ENCODE assay signal across 8 mouse cellular contexts in genomic region chr3:84258518-84259031, GRCm38 (mm10). TPM values are rescaled to one million over a fixed set of nuclear protein-coding genes. Genes with fewer than 3 reads are reported as not detected.
A peak's percentile ranks its signal among the peaks of the same experiment; 100 is the strongest.
DNase-seq lines count a peak whose midpoint lies in the region; ATAC-seq and TF ChIP-seq lines count a peak whose summit lies in the region.

No protein-coding gene starts in this region.

- peak overlapping the region; percentile 87 for H3K9ac ChIP-seq in forebrain, embryonic 12.5 days
- H3K9ac ChIP-seq in liver, embryonic 14.5 days (replicated peaks), result no peak overlapping the region
- H3K9ac ChIP-seq in stomach, embryonic 16.5 days (ENCODE audit: low read length), result peak overlapping the region; percentile 89

- H3K27ac ChIP-seq in forebrain, embryonic 12.5 days, result no peak overlapping the region
- H3K27ac ChIP-seq in liver, embryonic 14.5 days, result no peak overlapping the region
- H3K27ac ChIP-seq in stomach, embryonic 16.5 days (ENCODE audit: low read length), result peak overlapping the region; percentile 50; the same call in 1 of the 2 replicates

- H3K27me3 ChIP-seq in forebrain, embryonic 12.5 days, result peaks cover 35% of the 10 kb centered on the region
- peaks cover 37% of the 10 kb centered on the region for H3K27me3 ChIP-seq in liver, embryonic 14.5 days (ENCODE audit: control insufficient read depth, insufficient read depth, low read length)
- H3K27me3 ChIP-seq in stomach, embryonic 16.5 days (ENCODE audit: control insufficient read depth, insufficient read depth, low read length), result no peaks in the 10 kb centered on the region

- no peak for ATAC-seq in forebrain, embryonic 12.5 days (ENCODE audit: low FRiP score)
- ATAC-seq in liver, embryonic 14.5 days (ENCODE audit: insufficient read depth), result peak; percentile 23; the same call in 1 of the 2 replicates
- ATAC-seq in stomach, embryonic 16.5 days (ENCODE audit: insufficient read depth, low FRiP score), result no peak

- H3K4me3 ChIP-seq in lung, adult 2 months (replicated peaks; ENCODE audit: extremely low read depth, low read depth, low read length), result peak overlapping the region; percentile 84
- peak overlapping the region; percentile 71 for H3K4me3 ChIP-seq in forebrain, embryonic 12.5 days (replicated peaks)
- H3K4me3 ChIP-seq in liver, embryonic 14.5 days (ENCODE audit: insufficient read depth in 1 of 2, low read depth in 2 of 2, low read length in 2 of 2), result peak overlapping the region; percentile 33 to 58; a peak in 3 of 4 replicates
- peak overlapping the region; percentile 72 for H3K4me3 ChIP-seq in stomach, embryonic 16.5 days (replicated peaks; ENCODE audit: low read length)

- no peak for TF ChIP-seq CTCF in lung, adult 2 months (IDR thresholded peaks at IDR 0.05; ENCODE audit: insufficient read depth, low read length)
- no peak for TF ChIP-seq CTCF in liver, embryonic 14.5 days (IDR thresholded peaks at IDR 0.05; ENCODE audit: low read depth)

- WGBS in lung, adult 2 months, result 21% methylated on average over 13 of the region's 13 CpGs
- WGBS in forebrain, embryonic 12.5 days, result 14% methylated on average over 13 of the region's 13 CpGs
- 9% methylated on average over 13 of the region's 13 CpGs for WGBS in liver, embryonic 14.5 days (ENCODE audit: insufficient replicate concordance)
- WGBS in stomach, embryonic 16.5 days, result 10% methylated on average over 13 of the region's 13 CpGs

- no peak for TF ChIP-seq POLR2A in lung, adult 2 months (IDR thresholded peaks at IDR 0.05; ENCODE audit: borderline replicate concordance, extremely low read depth, low read depth, low read length)

- no peaks in the 10 kb centered on the region for H3K9me3 ChIP-seq in forebrain, embryonic 12.5 days
- no peaks in the 10 kb centered on the region for H3K9me3 ChIP-seq in liver, embryonic 14.5 days (ENCODE audit: control insufficient read depth, low read length)
- H3K9me3 ChIP-seq in stomach, embryonic 16.5 days (replicated peaks; ENCODE audit: control insufficient read depth, low read length), result no peaks in the 10 kb centered on the region

- no peak for TF ChIP-seq EP300 in liver, embryonic 14.5 days (IDR thresholded peaks at IDR 0.05; ENCODE audit: low read depth)

- H3K36me3 ChIP-seq in forebrain, embryonic 12.5 days (replicated peaks), result no peaks in the 10 kb centered on the region
- no peaks in the 10 kb centered on the region for H3K36me3 ChIP-seq in liver, embryonic 14.5 days (replicated peaks; ENCODE audit: control insufficient read depth, insufficient read depth, low read depth)
- no peaks in the 10 kb centered on the region for H3K36me3 ChIP-seq in stomach, embryonic 16.5 days (ENCODE audit: control insufficient read depth, insufficient read depth, low read length)

- no peak for DNase-seq in lung, adult 2 months
- no peak for DNase-seq in lung, postnatal 4 days
- DNase-seq in liver, embryonic 14.5 days (ENCODE audit: low read depth in 3 of 3, low spot score in 3 of 3), result no peak
- DNase-seq in urinary bladder, postnatal 36 days (ENCODE audit: low spot score in 2 of 2), result no peak
- DNase-seq in spleen, postnatal 36 days (ENCODE audit: low spot score in 2 of 2), result no peak
- no peak for DNase-seq in cerebellum, adult 11-12 months

- H3K4me1 ChIP-seq in lung, adult 2 months (ENCODE audit: control insufficient read depth, insufficient read depth, low read length), result peaks cover 2% of the 10 kb centered on the region; the same call in 1 of the 2 replicates
- peaks cover 68% of the 10 kb centered on the region for H3K4me1 ChIP-seq in forebrain, embryonic 12.5 days
- H3K4me1 ChIP-seq in liver, embryonic 14.5 days (replicated peaks; ENCODE audit: control insufficient read depth in 2 of 2, insufficient read depth in 2 of 2, low read length in 1 of 2), result peaks cover 9% of the 10 kb centered on the region in 2 experiments
- peaks cover 40% of the 10 kb centered on the region for H3K4me1 ChIP-seq in stomach, embryonic 16.5 days (ENCODE audit: control insufficient read depth, insufficient read depth, low read length)

- peak overlapping the region; percentile 96 for H3K4me2 ChIP-seq in forebrain, embryonic 12.5 days
- H3K4me2 ChIP-seq in liver, embryonic 14.5 days (ENCODE audit: low read depth), result peak overlapping the region; percentile 76
- H3K4me2 ChIP-seq in stomach, embryonic 16.5 days (ENCODE audit: low read depth, low read length), result peak overlapping the region; percentile 97

RNA-seq across cellular contexts. Expression of gene Trim2, which starts 48.1 kb away (rescaled TPM):
- 26.3 and 29.8 TPM in 2 replicates for polyA plus RNA-seq in lung, adult 2 months (2012; rRNA removed)
- polyA plus RNA-seq in forebrain, embryonic 12.5 days (2016; fragmentation: Nextera tagmentation; extraction: Ambion mirVana), result 107 and 110 TPM in 2 replicates
- polyA plus RNA-seq in liver, embryonic 14.5 days (2012; rRNA removed), result 2.1 and 2.5 TPM in 2 replicates
- polyA plus RNA-seq in liver, embryonic 14.5 days (2014; fragmentation: Nextera tagmentation; extraction: Ambion mirVana), result 3.5 and 4.7 TPM in 2 replicates
- 33.4 and 39.9 TPM in 2 replicates for polyA plus RNA-seq in stomach, embryonic 16.5 days (2015; fragmentation: Nextera tagmentation; extraction: Ambion mirVana)
